Mouse (Mus musculus) activated CD4-positive, CD25-positive, alpha-beta regulatory T cell, adult 9 weeks (primary cell): ENCODE data around the gene Aqp12. TPM values are rescaled to one million over a fixed set of nuclear protein-coding genes. Genes with fewer than 3 reads are reported as not detected.

ENCODE experiments used
- polyA plus RNA-seq: library from polyadenylated mRNA; unstranded; fragments of 100-300 nt; shearing (Covaris generic); gene quantifications from one replicate; pipeline ENCODE4 v1.2.1, GENCODE M21; 2017

Aqp12 gene
- polyA plus RNA-seq, result not detected

GRCm38 (mm10) chr1:93006061-93006460, at the start of gene Aqp12:
Gene Aqp12 (plus strand): TSS chr1:93006334.

Other genes with a start within 250 kb of the Aqp12 start
- 1.0 TPM for gene Gpc1, start 174.7 kb upstream of the Aqp12 start, polyA plus RNA-seq
- gene Ankmy1, start 103.4 kb upstream of the Aqp12 start, polyA plus RNA-seq, result 0.66 TPM
- gene Dusp28, start 99.4 kb upstream of the Aqp12 start, polyA plus RNA-seq, result 4.3 TPM
- 12.8 TPM for gene Rnpepl1, start 95.6 kb upstream of the Aqp12 start, polyA plus RNA-seq
- 11.7 TPM for gene Capn10, start 72.0 kb upstream of the Aqp12 start, polyA plus RNA-seq
- 0.99 TPM for gene Gpr35, start 55.5 kb upstream of the Aqp12 start, polyA plus RNA-seq
- not detected for gene Kif1a, start 95.6 kb downstream of the Aqp12 start, polyA plus RNA-seq
- gene Agxt, start 128.9 kb downstream of the Aqp12 start, polyA plus RNA-seq, result not detected
- not detected for gene 2310007B03Rik, start 154.6 kb downstream of the Aqp12 start, polyA plus RNA-seq
- gene Crocc2, start 162.4 kb downstream of the Aqp12 start, polyA plus RNA-seq, result not detected
- 0.23 TPM for gene Sned1, start 229.5 kb downstream of the Aqp12 start, polyA plus RNA-seq